ENCODE assay signal across 8 mouse cellular contexts in the genomic region with DNA sequence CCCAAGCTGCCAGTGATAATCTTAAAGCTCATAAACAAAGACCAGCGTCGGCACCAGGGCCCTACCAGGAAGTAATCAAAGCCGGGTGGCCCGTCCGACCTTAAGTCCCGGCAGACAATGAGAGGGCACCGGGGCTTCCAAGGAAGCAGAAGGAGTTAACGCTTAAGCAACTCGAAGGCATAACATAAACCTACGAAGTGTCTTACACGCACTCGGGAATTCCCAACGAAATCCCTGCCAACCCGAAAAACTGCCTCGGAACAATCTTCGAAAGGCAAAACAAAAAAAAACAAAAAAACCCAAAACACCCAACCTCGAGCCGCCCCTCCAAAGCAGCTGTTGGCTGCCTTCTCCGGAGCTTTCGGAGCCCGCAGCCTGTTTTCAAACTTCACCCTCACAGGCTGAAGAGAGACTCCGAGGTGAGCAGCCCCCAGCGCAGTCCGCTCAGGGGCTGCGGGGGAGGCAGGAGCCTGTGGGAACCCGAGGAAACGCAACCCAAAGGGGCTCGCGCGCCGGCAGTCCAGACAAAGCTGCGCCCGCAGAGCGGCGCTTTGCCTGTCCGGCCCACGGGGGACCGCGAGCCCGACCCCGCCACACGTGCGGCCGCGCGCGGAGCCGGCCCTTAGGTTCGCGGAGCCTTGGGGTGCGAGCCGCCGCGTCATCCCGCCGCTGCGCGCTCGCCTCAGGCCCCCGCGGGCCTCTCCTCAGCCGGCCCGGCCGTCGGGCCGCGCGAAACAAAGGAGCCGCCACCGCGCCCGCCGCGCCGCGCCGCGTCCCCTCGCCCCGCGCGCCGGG. TPM values are rescaled to one million over a fixed set of nuclear protein-coding genes. Genes with fewer than 3 reads are reported as not detected.
DNase-seq lines count a peak whose midpoint lies in the region; ATAC-seq and TF ChIP-seq lines count a peak whose summit lies in the region.

No protein-coding gene starts in this region.

- peak; percentile 66 for ATAC-seq in forebrain, embryonic 14.5 days
- peak; percentile 55 for ATAC-seq in hindbrain, embryonic 13.5 days (ENCODE audit: low FRiP score)
- ATAC-seq in neural tube, embryonic 11.5 days (ENCODE audit: insufficient read depth, low FRiP score, low TSS enrichment), result peak; percentile 51

- peak overlapping the region; percentile 74 for H3K4me2 ChIP-seq in forebrain, embryonic 14.5 days (ENCODE audit: low read length)
- H3K4me2 ChIP-seq in hindbrain, embryonic 13.5 days, result peak overlapping the region; percentile 74
- H3K4me2 ChIP-seq in neural tube, embryonic 11.5 days (ENCODE audit: low read depth), result peak overlapping the region; percentile 66

- no peaks in the 10 kb centered on the region for H3K9me3 ChIP-seq in forebrain, embryonic 14.5 days (replicated peaks; ENCODE audit: control insufficient read depth, low read length)
- no peaks in the 10 kb centered on the region for H3K9me3 ChIP-seq in hindbrain, embryonic 13.5 days
- H3K9me3 ChIP-seq in neural tube, embryonic 11.5 days (ENCODE audit: control insufficient read depth, low read length), result no peaks in the 10 kb centered on the region

- peak overlapping the region; percentile 94 for H3K27ac ChIP-seq in layer of hippocampus, adult 2 months
- H3K27ac ChIP-seq in bone marrow macrophage, adult 2 months (ENCODE audit: insufficient read depth, low read depth, low read length), result peak overlapping the region; percentile 65
- peak overlapping the region; percentile 96 for H3K27ac ChIP-seq in forebrain, embryonic 14.5 days (ENCODE audit: low read depth, low read length)
- peak overlapping the region; percentile 91 for H3K27ac ChIP-seq in hindbrain, embryonic 13.5 days
- H3K27ac ChIP-seq in liver, adult 2 months (replicated peaks; ENCODE audit: insufficient read depth, low read depth, low read length), result peak overlapping the region; percentile 95
- peak overlapping the region; percentile 95 for H3K27ac ChIP-seq in neural tube, embryonic 11.5 days (ENCODE audit: low read depth, low read length)

- no peaks in the 10 kb centered on the region for H3K27me3 ChIP-seq in forebrain, embryonic 14.5 days (replicated peaks; ENCODE audit: control insufficient read depth, insufficient read depth, low read length)
- H3K27me3 ChIP-seq in hindbrain, embryonic 13.5 days, result peaks cover 10% of the 10 kb centered on the region; the same call in 1 of the 2 replicates
- no peaks in the 10 kb centered on the region for H3K27me3 ChIP-seq in liver, adult 2 months (ENCODE audit: control insufficient read depth, insufficient read depth, low read length)
- no peaks in the 10 kb centered on the region for H3K27me3 ChIP-seq in neural tube, embryonic 11.5 days (ENCODE audit: control insufficient read depth, insufficient read depth, low read length)

- H3K4me1 ChIP-seq in bone marrow macrophage, adult 2 months (ENCODE audit: control insufficient read depth, insufficient read depth, low read length), result peaks cover 26% of the 10 kb centered on the region
- H3K4me1 ChIP-seq in forebrain, embryonic 14.5 days (ENCODE audit: control insufficient read depth, insufficient read depth, low read length), result peaks cover 36% of the 10 kb centered on the region
- peaks cover 45% of the 10 kb centered on the region for H3K4me1 ChIP-seq in hindbrain, embryonic 13.5 days (replicated peaks)
- H3K4me1 ChIP-seq in liver, adult 2 months (ENCODE audit: control insufficient read depth, insufficient read depth, low read length), result peaks cover 27% of the 10 kb centered on the region
- H3K4me1 ChIP-seq in neural tube, embryonic 11.5 days (ENCODE audit: control insufficient read depth, insufficient read depth, low read length), result peaks cover 8% of the 10 kb centered on the region; the same call in 1 of the 2 replicates

- under 1% methylated on average over 48 of the region's 83 CpGs for WGBS in forebrain, embryonic 14.5 days
- 0% methylated on average over 57 of the region's 83 CpGs for WGBS in hindbrain, embryonic 13.5 days
- under 1% methylated on average over 81 of the region's 83 CpGs for WGBS in liver, adult 2 months
- WGBS in neural tube, embryonic 11.5 days, result under 1% methylated on average over 50 of the region's 83 CpGs

- peak overlapping the region; percentile 99 for H3K9ac ChIP-seq in forebrain, embryonic 14.5 days (ENCODE audit: low read length)
- H3K9ac ChIP-seq in hindbrain, embryonic 13.5 days, result peak overlapping the region; percentile 96
- peak overlapping the region; percentile 100 for H3K9ac ChIP-seq in liver, adult 2 months (ENCODE audit: low read depth, low read length)
- H3K9ac ChIP-seq in neural tube, embryonic 11.5 days (ENCODE audit: low read length), result peak overlapping the region; percentile 99

- no peak for DNase-seq in layer of hippocampus, adult 2 months (ENCODE audit: low spot score in 2 of 2)
- DNase-seq in layer of hippocampus, adult 9-11 months, result no peak
- DNase-seq in forebrain, embryonic 14.5 days (ENCODE audit: low spot score), result peak; percentile 63
- DNase-seq in liver, adult 2 months (ENCODE audit: extremely low read depth, low read depth, low spot score), result peak; percentile 53
- peak; percentile 65 for DNase-seq in neural tube, embryonic 11.5 days (ENCODE audit: low spot score)
- DNase-seq in thymus, postnatal 0 days (ENCODE audit: low spot score), result peak; percentile 63

- H3K4me3 ChIP-seq in layer of hippocampus, adult 2 months, result peak overlapping the region; percentile 98
- peak overlapping the region; percentile 77 for H3K4me3 ChIP-seq in bone marrow macrophage, adult 2 months (ENCODE audit: insufficient read depth, low read length)
- H3K4me3 ChIP-seq in forebrain, embryonic 14.5 days (ENCODE audit: low read depth, low read length), result peak overlapping the region; percentile 93
- H3K4me3 ChIP-seq in hindbrain, embryonic 13.5 days, result peak overlapping the region; percentile 94
- peak overlapping the region; percentile 97 for H3K4me3 ChIP-seq in liver, adult 2 months (ENCODE audit: insufficient read depth, low read depth, low read length)
- H3K4me3 ChIP-seq in neural tube, embryonic 11.5 days (ENCODE audit: low read depth, low read length), result peak overlapping the region; percentile 95

- no peaks in the 10 kb centered on the region for H3K36me3 ChIP-seq in forebrain, embryonic 14.5 days (ENCODE audit: control insufficient read depth, insufficient read depth, low read length)
- H3K36me3 ChIP-seq in hindbrain, embryonic 13.5 days, result no peaks in the 10 kb centered on the region
- no peaks in the 10 kb centered on the region for H3K36me3 ChIP-seq in liver, adult 2 months (ENCODE audit: control insufficient read depth, insufficient read depth, low read length)
- H3K36me3 ChIP-seq in neural tube, embryonic 11.5 days (ENCODE audit: control insufficient read depth, insufficient read depth, low read length), result no peaks in the 10 kb centered on the region

- TF ChIP-seq POLR2A in bone marrow macrophage, adult 2 months (IDR thresholded peaks at IDR 0.05; ENCODE audit: borderline replicate concordance, low read depth, low read length), result no peak
- no peak for TF ChIP-seq POLR2A in liver, adult 2 months (IDR thresholded peaks at IDR 0.05; ENCODE audit: extremely low read depth, insufficient read depth, low read length)

- peaks cover 23% of the 10 kb centered on the region; the same call in 1 of the 2 replicates for H3K79me2 ChIP-seq in liver, adult 2 months (ENCODE audit: control insufficient read depth, insufficient read depth, low read length)

- TF ChIP-seq CTCF in layer of hippocampus, adult 2 months (conservative IDR thresholded peaks at IDR 0.05), result no peak
- TF ChIP-seq CTCF in bone marrow macrophage, adult 2 months (IDR thresholded peaks at IDR 0.05; ENCODE audit: low read depth, low read length), result no peak
- TF ChIP-seq CTCF in liver, adult 2 months (IDR thresholded peaks at IDR 0.05; ENCODE audit: low read depth, low read length), result no peak

RNA-seq across cellular contexts. Expression of a gene that starts 0.9 kb away (rescaled TPM):
- total RNA-seq in layer of hippocampus, adult 2 months (2021), result 10 to 100 TPM; 41.8 to 45.5 TPM
- polyA plus RNA-seq in bone marrow macrophage, adult 2 months (2012; ENCODE audit: insufficient read depth, insufficient read length, missing spikeins), result 63.3 and 64.4 TPM in 2 replicates
- 125 and 134 TPM in 2 replicates for polyA plus RNA-seq in forebrain, embryonic 14.5 days (2014; fragmentation: Nextera tagmentation; extraction: Ambion mirVana)
- 89.8 and 94.3 TPM in 2 replicates for polyA plus RNA-seq in hindbrain, embryonic 13.5 days (2015; fragmentation: Nextera tagmentation; extraction: Ambion mirVana)
- total RNA-seq in liver, adult 2 months (2014; rRNA removed), result 37.7 and 41.5 TPM in 2 replicates
- polyA plus RNA-seq in liver, adult 2 months (2012; rRNA removed), result 9.8 and 11.2 TPM in 2 replicates
- polyA plus RNA-seq in neural tube, embryonic 11.5 days (2014; fragmentation: Nextera tagmentation; extraction: Ambion mirVana), result 102 and 106 TPM in 2 replicates
- polyA plus RNA-seq in thymus, postnatal 0 days (2015; fragmentation: Nextera tagmentation; extraction: Ambion mirVana), result 154 and 168 TPM in 2 replicates

Comparison
In these comparisons a context has a peak if more than half of its experiments do, and no peak if none do; other contexts are left out.
1. DNase-seq: peak in forebrain, embryonic 14.5 days (single experiment), liver, adult 2 months (single experiment), neural tube, embryonic 11.5 days (single experiment) and thymus, postnatal 0 days (single experiment); none in layer of hippocampus, adult 2 months (0 of 2) and layer of hippocampus, adult 9-11 months (single experiment).
2. Peak in every context shown above with its lines, with median percentiles within 50 percentile points of each other: H3K27ac ChIP-seq, H3K4me3 ChIP-seq, ATAC-seq, H3K4me2 ChIP-seq and H3K9ac ChIP-seq.